Mouse (Mus musculus) kidney, embryonic 14.5 days (tissue): ENCODE results near the gene Rabgap1l. TPM values are rescaled to one million over a fixed set of nuclear protein-coding genes. Genes with fewer than 3 reads are reported as not detected.
A peak's percentile ranks its signal among the peaks of the same experiment; 100 is the strongest.

ENCODE experiments used
- ATAC-seq: fragments of 200-750 bp; cut with Nextera tagmentation; 2 replicates; pipeline ENCODE4 v1.8.0; 2017; ENCODE audit warnings: moderate number of reproducible peaks, mild to moderate bottlenecking, moderate TSS enrichment, moderate library complexity; ENCODE audit not compliant: low FRiP score, low TSS enrichment
- H3K27ac ChIP-seq: fragments of 300-500 bp; sonication (generic); 2 replicates; pipeline ENCODE4 v1.5.1; 2014; ENCODE audit warnings: low read depth, mild to moderate bottlenecking, low read length, moderate library complexity, mixed read lengths
- H3K27me3 ChIP-seq: fragments of 300-500 bp; sonication (generic); 2 replicates; pipeline ENCODE4 v1.6.1; 2014; ENCODE audit warnings: mild to moderate bottlenecking, low read length; ENCODE audit not compliant: control insufficient read depth, insufficient read depth
- H3K36me3 ChIP-seq: fragments of 300-500 bp; sonication (generic); 2 replicates; pipeline ENCODE4 v1.6.1; 2014; ENCODE audit warnings: low read length, mixed read lengths; ENCODE audit not compliant: control insufficient read depth, insufficient read depth
- H3K4me1 ChIP-seq: fragments of 300-500 bp; sonication (generic); 2 replicates; pipeline ENCODE4 v1.6.1; 2014; ENCODE audit warnings: low read length, mixed read lengths; ENCODE audit not compliant: control insufficient read depth, insufficient read depth
- H3K4me2 ChIP-seq: fragments of 300-500 bp; sonication (generic); replicated peaks from 2 replicates; pipeline ENCODE4 v1.6.1; 2014; ENCODE audit warnings: low read depth, mild to moderate bottlenecking, low read length
- H3K4me3 ChIP-seq: fragments of 300-500 bp; sonication (generic); 2 replicates; pipeline ENCODE4 v1.5.1; 2014; ENCODE audit warnings: mild to moderate bottlenecking, low read length
- H3K9ac ChIP-seq: fragments of 300-500 bp; sonication (generic); 2 replicates; pipeline ENCODE4 v1.6.1; 2014; ENCODE audit warnings: low read depth, mild to moderate bottlenecking, low read length, moderate library complexity
- H3K9me3 ChIP-seq: fragments of 300-500 bp; sonication (generic); 2 replicates; pipeline ENCODE4 v1.6.1; 2016; ENCODE audit warnings: low read length; ENCODE audit not compliant: control insufficient read depth
- WGBS: fragments of 180-500 bp; shearing (Covaris S2); extraction: QIAGEN DNeasy Blood & Tissue Kit; methylation state at CpG from one replicate; pipeline ENCODE4 v1.1.7; 2014; 5-methylcytosine and 5-hydroxymethylcytosine counted together
- polyA plus RNA-seq: library from polyadenylated mRNA; unstranded; fragments of >200 nt; fragmentation: Nextera tagmentation; extraction: Ambion mirVana; gene quantifications from 2 replicates; pipeline ENCODE4 v1.2.1, GENCODE M21; 2014

Rabgap1l gene
- polyA plus RNA-seq, 1 experiment from 2014 or later, result 13.2 TPM

GRCm38 (mm10) chr1:160823638-160824037 is 30.6 kb upstream of the Rabgap1l start:
- Histone ChIP-seq H3K27me3 (no peaks in the 10 kb centered on the region), H3K36me3 (no peaks in the 10 kb centered on the region), H3K9me3 (no peaks in the 10 kb centered on the region), H3K27ac (no peak overlapping the region), H3K9ac (no peak overlapping the region), H3K4me2 (no peak overlapping the region), H3K4me3 (no peak overlapping the region), H3K4me1 (no peaks in the 10 kb centered on the region)
- no peak for ATAC-seq
- WGBS, result 88% methylated on average over 3 of the region's 3 CpGs

- Histone ChIP-seq H3K9ac (no peak overlapping the region), H3K9me3 (no peaks in the 10 kb centered on the region), H3K4me1 (no peaks in the 10 kb centered on the region), H3K4me3 (no peak overlapping the region), H3K27me3 (no peaks in the 10 kb centered on the region), H3K4me2 (no peak overlapping the region), H3K36me3 (no peaks in the 10 kb centered on the region), H3K27ac (no peak overlapping the region)
- ATAC-seq, result no peak
- 90% methylated on average over 5 of the region's 5 CpGs for WGBS
These were observed 21.2 kb upstream of the Rabgap1l start for GRCm38 (mm10) chr1:160814198-160814597.

DNA sequence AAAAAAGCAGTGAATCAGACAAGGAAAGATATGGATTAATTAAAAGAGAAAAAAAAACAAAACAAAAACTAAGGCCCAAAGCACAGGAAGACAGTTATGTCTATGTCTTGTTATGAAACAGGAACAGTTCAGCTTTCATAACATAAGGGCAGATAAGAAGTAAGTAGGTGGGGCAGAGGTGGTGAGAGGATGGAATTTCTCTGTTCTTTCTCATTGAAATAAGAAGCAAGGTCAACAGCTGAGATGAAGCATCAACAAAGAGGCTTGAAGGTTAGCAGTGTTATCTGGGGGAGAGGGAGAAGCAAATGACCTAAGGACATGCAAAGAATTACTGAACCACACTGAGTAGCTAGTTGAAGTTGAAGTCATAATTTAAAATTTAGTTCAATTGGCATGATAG is 19.4 kb upstream of the Rabgap1l start:
- Histone ChIP-seq H3K36me3 (no peaks in the 10 kb centered on the region), H3K9me3 (no peaks in the 10 kb centered on the region), H3K4me3 (no peak overlapping the region), H3K4me1 (no peaks in the 10 kb centered on the region), H3K9ac (no peak overlapping the region), H3K4me2 (no peak overlapping the region), H3K27me3 (no peaks in the 10 kb centered on the region), H3K27ac (no peak overlapping the region)
- no peak for ATAC-seq

GRCm38 (mm10) chr1:160811930-160812329 is 18.9 kb upstream of the Rabgap1l start:
- H3K4me2 ChIP-seq, result no peak overlapping the region
- H3K9ac ChIP-seq, result no peak overlapping the region
- no peak overlapping the region for H3K27ac ChIP-seq
- H3K4me3 ChIP-seq, result no peak overlapping the region
- no peaks in the 10 kb centered on the region for H3K27me3 ChIP-seq
- ATAC-seq, result no peak
- no peaks in the 10 kb centered on the region for H3K36me3 ChIP-seq
- H3K4me1 ChIP-seq, result no peaks in the 10 kb centered on the region
- H3K9me3 ChIP-seq, result no peaks in the 10 kb centered on the region
- 79% methylated on average over 1 of the region's 1 CpGs for WGBS

GRCm38 (mm10) chr1:160805268-160805667 is 12.3 kb upstream of the Rabgap1l start:
- ATAC-seq, result no peak

GRCm38 (mm10) chr1:160799972-160800371 is 7.0 kb upstream of the Rabgap1l start:
- no peak for ATAC-seq
- WGBS, result 83% methylated on average over 3 of the region's 3 CpGs
- Histone ChIP-seq H3K27ac (no peak overlapping the region), H3K36me3 (no peaks in the 10 kb centered on the region), H3K4me1 (no peaks in the 10 kb centered on the region), H3K9ac (no peak overlapping the region), H3K4me2 (no peak overlapping the region), H3K4me3 (no peak overlapping the region), H3K27me3 (no peaks in the 10 kb centered on the region), H3K9me3 (no peaks in the 10 kb centered on the region)

More at GRCm38 (mm10) chr1:160805268-160805667, 12.3 kb upstream of the Rabgap1l start:
- no peaks in the 10 kb centered on the region for H3K4me1 ChIP-seq
- H3K36me3 ChIP-seq, result no peaks in the 10 kb centered on the region
- no peak overlapping the region for H3K4me3 ChIP-seq
- H3K9me3 ChIP-seq, result no peaks in the 10 kb centered on the region
- H3K4me2 ChIP-seq, result no peak overlapping the region
- no peaks in the 10 kb centered on the region for H3K27me3 ChIP-seq
- H3K27ac ChIP-seq, result no peak overlapping the region
- 65% methylated on average over 2 of the region's 2 CpGs for WGBS
- no peak overlapping the region for H3K9ac ChIP-seq

DNA sequence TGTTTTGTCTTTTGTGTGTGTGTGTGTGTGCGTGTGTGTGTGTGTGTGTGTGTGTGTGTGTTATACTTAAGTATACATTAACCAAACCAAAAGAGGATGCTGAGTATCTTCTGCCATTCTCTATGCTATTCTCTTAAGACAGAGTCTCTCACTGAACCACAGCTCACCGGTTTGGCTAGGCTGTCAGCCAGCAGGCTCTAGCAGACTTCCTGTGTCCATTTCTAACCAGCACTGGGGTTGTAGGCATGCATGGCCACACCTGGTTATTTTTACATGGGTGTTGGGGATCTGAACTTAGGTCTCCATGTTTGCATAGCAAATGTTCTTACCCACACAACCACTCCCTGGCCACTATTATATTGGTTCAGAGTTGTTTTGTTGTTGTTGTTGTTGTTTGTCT is 2.0 kb upstream of the Rabgap1l start:
- H3K27me3 ChIP-seq, result no peaks in the 10 kb centered on the region

GRCm38 (mm10) chr1:160793791-160794757 is 1.1 kb upstream of the Rabgap1l start:
- no peak for ATAC-seq
- 87% methylated on average over 13 of the region's 13 CpGs for WGBS
- H3K4me2 ChIP-seq, result no peak overlapping the region

More for the DNA sequence above, 2.0 kb upstream of the Rabgap1l start:
- no peak overlapping the region for H3K27ac ChIP-seq
- no peak for ATAC-seq
- 67% methylated on average over 2 of the region's 2 CpGs for WGBS
- H3K4me3 ChIP-seq, result no peak overlapping the region
- no peak overlapping the region for H3K9ac ChIP-seq
- no peaks in the 10 kb centered on the region for H3K36me3 ChIP-seq
- H3K4me1 ChIP-seq, result 0 out of 2 replicates have a peak, but pooled peaks cover 6% of the 10 kb centered on the region
- no peak overlapping the region for H3K4me2 ChIP-seq
- no peaks in the 10 kb centered on the region for H3K9me3 ChIP-seq

DNA sequence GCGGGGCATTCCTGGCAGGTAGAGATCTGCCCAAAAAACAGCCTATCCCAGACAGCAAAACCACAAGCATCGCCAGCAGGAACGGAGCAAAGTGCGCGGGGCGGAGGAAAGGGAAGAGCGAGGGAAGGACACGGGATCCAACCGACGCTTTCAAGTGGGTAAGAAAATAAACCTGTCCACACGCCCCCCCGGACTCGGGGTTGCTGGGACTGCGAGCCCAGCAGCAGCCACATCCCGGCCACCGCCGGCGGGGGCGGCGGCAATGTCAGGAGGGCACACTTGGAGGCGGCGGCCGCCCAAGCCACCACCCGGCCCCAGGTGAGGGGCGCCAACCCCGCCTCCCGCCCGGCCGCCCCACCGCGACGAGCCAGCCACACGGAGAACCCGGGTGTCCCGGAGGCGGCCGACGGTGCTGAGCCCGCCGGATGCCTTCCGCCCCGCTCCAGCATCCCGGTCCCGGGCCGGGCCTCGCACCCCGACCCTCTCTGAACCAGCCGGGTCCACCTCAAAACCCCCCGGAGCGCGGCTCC is 790 bp downstream of the Rabgap1l start:
- peak; percentile 84 for ATAC-seq
- H3K9ac ChIP-seq, result peak overlapping the region; percentile 68
- under 1% methylated on average over 48 of the region's 51 CpGs for WGBS
- H3K4me2 ChIP-seq, result peak overlapping the region; percentile 95
- no peaks in the 10 kb centered on the region for H3K9me3 ChIP-seq
- no peaks in the 10 kb centered on the region for H3K36me3 ChIP-seq
- no peaks in the 10 kb centered on the region for H3K27me3 ChIP-seq
- peak overlapping the region; percentile 76 for H3K4me3 ChIP-seq
- H3K27ac ChIP-seq, result no peak overlapping the region
- H3K4me1 ChIP-seq, result 0 out of 2 replicates have a peak, but pooled peaks cover 6% of the 10 kb centered on the region

More at GRCm38 (mm10) chr1:160793791-160794757, 1.1 kb upstream of the Rabgap1l start:
- Histone ChIP-seq H3K27me3 (no peaks in the 10 kb centered on the region), H3K9me3 (no peaks in the 10 kb centered on the region), H3K4me1 (0 out of 2 replicates have a peak, but pooled peaks cover 6% of the 10 kb centered on the region), H3K36me3 (no peaks in the 10 kb centered on the region), H3K4me3 (no peak overlapping the region), H3K9ac (no peak overlapping the region), H3K27ac (no peak overlapping the region)
